Mouse (Mus musculus) limb, embryonic 14.5 days (tissue): ENCODE results near the gene Hnmt. TPM values are rescaled to one million over a fixed set of nuclear protein-coding genes. Genes with fewer than 3 reads are reported as not detected.
"Not testable (repeated sequence)": the region's sequence is repeated elsewhere in the genome, so short reads cannot be mapped to it uniquely, and the experiment has no call there.

Source experiments
- ATAC-seq: fragments of 200-750 bp; cut with Nextera tagmentation; 2 replicates; pipeline ENCODE4 v1.8.0; 2017; ENCODE audit warnings: low read depth, moderate number of reproducible peaks, moderate TSS enrichment; ENCODE audit not compliant: low FRiP score
- DNase-seq: peaks from one replicate; pipeline ENCODE4 v3.0.0-alpha.2; 2015; ENCODE audit warnings: low spot score
- H3K27ac ChIP-seq: fragments of 300-500 bp; sonication (generic); replicated peaks from 2 replicates; pipeline ENCODE4 v1.5.1; 2014; ENCODE audit warnings: low read depth, mild to moderate bottlenecking, low read length, moderate library complexity, mixed read lengths
- H3K27me3 ChIP-seq: fragments of 300-500 bp; sonication (generic); 2 replicates; pipeline ENCODE4 v1.6.1; 2014; ENCODE audit warnings: low read length, mixed read lengths; ENCODE audit not compliant: control insufficient read depth, insufficient read depth
- H3K36me3 ChIP-seq: fragments of 300-500 bp; sonication (generic); 2 replicates; pipeline ENCODE4 v1.6.1; 2014; ENCODE audit warnings: mild to moderate bottlenecking, low read length, moderate library complexity, mixed read lengths; ENCODE audit not compliant: control insufficient read depth, insufficient read depth
- H3K4me1 ChIP-seq: fragments of 300-500 bp; sonication (generic); 2 replicates; pipeline ENCODE4 v1.6.1; 2014; ENCODE audit warnings: antibody characterized with exemption, low read length, mixed read lengths; ENCODE audit not compliant: control insufficient read depth, insufficient read depth
- H3K4me2 ChIP-seq: fragments of 300-500 bp; sonication (generic); replicated peaks from 2 replicates; pipeline ENCODE4 v1.6.1; 2014; ENCODE audit warnings: low read depth, mild to moderate bottlenecking, low read length, moderate library complexity; ENCODE audit not compliant: severe bottlenecking
- H3K4me3 ChIP-seq: fragments of 300-500 bp; sonication (generic); replicated peaks from 2 replicates; pipeline ENCODE4 v1.5.1; 2014; ENCODE audit warnings: low read length
- H3K9ac ChIP-seq: fragments of 300-500 bp; sonication (generic); 2 replicates; pipeline ENCODE4 v1.6.1; 2014; ENCODE audit warnings: mild to moderate bottlenecking, low read depth, low read length, moderate library complexity; ENCODE audit not compliant: severe bottlenecking
- H3K9me3 ChIP-seq: fragments of 300-500 bp; sonication (generic); 2 replicates; pipeline ENCODE4 v1.6.1; 2016; ENCODE audit warnings: low read length; ENCODE audit not compliant: control insufficient read depth
- POLR2A ChIP-seq: fragments of 200-500 bp; IDR thresholded peaks from 2 replicates; pipeline ENCODE4 v1.8.0; 2012; ENCODE audit warnings: inconsistent platforms, mild to moderate bottlenecking, moderate library complexity, borderline replicate concordance; ENCODE audit not compliant: insufficient read depth, insufficient read length; ENCODE audit errors: extremely low read depth
- WGBS: fragments of 180-500 bp; shearing (Covaris S2); extraction: QIAGEN DNeasy Blood & Tissue Kit; methylation state at CpG from one replicate; pipeline ENCODE4 v1.1.7; 2014; 5-methylcytosine and 5-hydroxymethylcytosine counted together
- polyA plus RNA-seq, 2 experiments: library from polyadenylated mRNA; depleted of rRNA in 1 of 2; stranded (reverse) in 1 of 2; unstranded in 1 of 2; fragments of >200 nt; fragmentation: Nextera tagmentation in 1 of 2; extraction: Ambion mirVana in 1 of 2; gene quantifications; 2 replicates each; pipeline versions ENCODE4 v1.2.1 to v1.2.3; 2012 to 2014

Hnmt gene
- polyA plus RNA-seq, 2 experiments = 1.4 to 2.1 TPM

DNA sequence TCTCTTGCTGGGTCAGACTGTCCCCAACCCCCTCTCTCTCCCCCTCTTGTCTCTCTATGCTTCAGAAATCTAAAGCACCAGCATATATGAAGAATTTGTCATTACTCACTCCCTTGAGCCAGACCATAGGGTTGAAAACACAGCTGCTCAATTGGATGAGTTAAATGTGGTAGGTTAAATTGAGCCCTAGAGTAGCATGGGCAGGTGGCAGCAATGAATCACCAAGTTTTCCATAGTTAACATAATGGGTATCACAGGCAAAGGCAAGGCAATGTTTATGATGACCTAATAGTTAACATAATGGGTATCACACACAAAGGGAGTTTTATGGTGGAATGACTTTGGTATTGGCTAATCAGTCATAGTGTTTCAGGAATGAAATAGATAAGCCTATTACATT lies 65.9 kb downstream of the Hnmt start:
- Histone ChIP-seq H3K4me3 (no peak overlapping the region), H3K4me1 (no peaks in the 10 kb centered on the region), H3K9ac (no peak overlapping the region), H3K27me3 (no peaks in the 10 kb centered on the region), H3K4me2 (no peak overlapping the region), H3K36me3 (no peaks in the 10 kb centered on the region), H3K27ac (no peak overlapping the region), H3K9me3 (no peaks in the 10 kb centered on the region)
- no peak for TF ChIP-seq POLR2A
- DNase-seq (no peak), ATAC-seq (no peak)

DNA sequence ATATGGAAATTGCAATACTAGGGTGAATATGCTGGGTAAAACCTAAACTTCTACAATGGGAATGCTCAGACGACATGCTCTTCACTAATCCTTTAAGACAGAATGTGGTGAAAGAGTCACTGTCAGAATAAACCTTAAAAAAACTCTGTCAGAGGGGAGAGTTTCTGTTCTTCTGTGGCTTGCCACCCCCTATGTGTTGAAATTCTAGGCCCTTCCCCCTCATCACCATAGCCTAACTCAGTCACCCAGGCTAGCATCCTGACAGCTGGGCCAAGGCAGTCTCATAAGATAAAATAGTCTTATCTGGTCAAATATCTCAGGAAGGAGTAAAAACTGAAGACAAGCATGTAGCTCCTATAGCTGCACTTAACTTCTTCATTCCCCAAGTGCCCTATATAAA lies 66.3 kb downstream of the Hnmt start:
- H3K36me3 ChIP-seq = no peaks in the 10 kb centered on the region
- ATAC-seq (no peak), DNase-seq (no peak)
- no peaks in the 10 kb centered on the region for H3K9me3 ChIP-seq
- H3K4me3 ChIP-seq = no peak overlapping the region
- 65% methylated on average over 1 of the region's 1 CpGs for WGBS
- no peaks in the 10 kb centered on the region for H3K4me1 ChIP-seq
- H3K27ac ChIP-seq = no peak overlapping the region
- TF ChIP-seq POLR2A = no peak
- H3K4me2 ChIP-seq = no peak overlapping the region
- H3K9ac ChIP-seq = no peak overlapping the region
- H3K27me3 ChIP-seq = no peaks in the 10 kb centered on the region

DNA sequence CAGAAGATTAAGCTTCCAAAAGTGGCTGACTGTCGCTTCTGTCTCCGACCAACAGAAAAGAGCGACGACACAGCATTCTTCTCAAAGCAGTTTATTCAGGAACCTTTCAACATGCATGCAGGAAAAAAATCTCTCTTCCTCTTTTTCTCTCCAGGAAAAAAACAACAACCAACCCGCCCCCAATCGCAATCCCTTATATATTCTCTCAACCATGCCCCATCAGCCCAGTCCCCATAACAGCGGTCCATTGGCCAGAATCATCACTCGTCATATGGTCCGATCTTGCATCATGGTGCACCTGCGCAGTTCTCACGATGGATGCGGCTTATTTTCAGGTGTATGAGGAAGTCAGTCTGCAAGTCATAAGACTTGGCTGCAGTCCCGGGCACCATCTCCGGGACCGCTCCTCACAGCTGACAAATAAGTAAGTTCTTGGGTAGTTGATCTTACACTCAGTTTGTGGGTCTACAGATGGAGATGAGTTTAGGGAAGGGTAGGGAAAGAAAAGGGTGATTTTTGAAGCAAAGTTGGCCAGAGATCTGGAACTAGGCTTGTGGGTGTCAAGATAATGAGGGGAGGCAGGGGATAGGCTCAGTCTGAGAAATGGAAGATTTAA lies 88.4 kb downstream of the Hnmt start:
- H3K9ac ChIP-seq, H3K27ac ChIP-seq, H3K27me3 ChIP-seq, H3K36me3 ChIP-seq, H3K4me1 ChIP-seq, H3K4me2 ChIP-seq, H3K4me3 ChIP-seq, H3K9me3 ChIP-seq, ATAC-seq, DNase-seq: not testable (repeated sequence)
- WGBS = 97% methylated on average over 15 of the region's 15 CpGs

Other genes starting within 250 kb of the Hnmt start
- not detected in 2 replicates for gene Tbpl2, start 47.2 kb upstream of the Hnmt start, polyA plus RNA-seq (2012; rRNA removed)
- gene Tbpl2, start 47.2 kb upstream of the Hnmt start, polyA plus RNA-seq (2014; fragmentation: Nextera tagmentation; extraction: Ambion mirVana) = not detected in 2 replicates
- not detected in 2 replicates for gene Il1f8, start 103.8 kb upstream of the Hnmt start, polyA plus RNA-seq (2012; rRNA removed)
- not detected in 2 replicates for gene Il1f8, start 103.8 kb upstream of the Hnmt start, polyA plus RNA-seq (2014; fragmentation: Nextera tagmentation; extraction: Ambion mirVana)
- 0.05 TPM in 1 of 2 replicates, not detected in the other for gene Il1f9, start 137.1 kb upstream of the Hnmt start, polyA plus RNA-seq (2012; rRNA removed)
- 0.29 TPM in 1 of 2 replicates, not detected in the other for gene Il1f9, start 137.1 kb upstream of the Hnmt start, polyA plus RNA-seq (2014; fragmentation: Nextera tagmentation; extraction: Ambion mirVana)
- gene Il1f6, start 166.0 kb upstream of the Hnmt start, polyA plus RNA-seq (2012; rRNA removed) = not detected in 2 replicates
- gene Il1f6, start 166.0 kb upstream of the Hnmt start, polyA plus RNA-seq (2014; fragmentation: Nextera tagmentation; extraction: Ambion mirVana) = not detected in 2 replicates
- gene Il1f5, start 227.6 kb upstream of the Hnmt start, polyA plus RNA-seq (2012; rRNA removed) = 2.0 and 2.1 TPM in 2 replicates
- 5.5 and 6.5 TPM in 2 replicates for gene Il1f5, start 227.6 kb upstream of the Hnmt start, polyA plus RNA-seq (2014; fragmentation: Nextera tagmentation; extraction: Ambion mirVana)
- gene Il1f10, start 241.8 kb upstream of the Hnmt start, polyA plus RNA-seq (2012; rRNA removed) = not detected in 2 replicates
- gene Il1f10, start 241.8 kb upstream of the Hnmt start, polyA plus RNA-seq (2014; fragmentation: Nextera tagmentation; extraction: Ambion mirVana) = not detected in 2 replicates